Mouse (Mus musculus) thymus, postnatal 10 days (tissue): ENCODE measurements around the gene Nt5dc3.
A peak's percentile ranks its signal among the peaks of the same experiment; 100 is the strongest.

ENCODE experiments used
- DNase-seq, 2 experiments: peaks; one replicate each; pipeline ENCODE4 v3.0.0; 2021; ENCODE audit warnings: low spot score in 2 of 2

Gene Nt5dc3

GRCm38 (mm10) chr10:86778398-86779116 is at the start of gene Nt5dc3:
Gene Nt5dc3 (plus strand): TSS chr10:86779005.
- DNase-seq, result peak; percentile 90 to 94

- peak; percentile 70 to 91 for DNase-seq
Measured at GRCm38 (mm10) chr10:86730823-86731499, 47.8 kb upstream of the Nt5dc3 start.

GRCm38 (mm10) chr10:86731500-86731863 is 47.3 kb upstream of the Nt5dc3 start:
- no peak for DNase-seq

- no peak for DNase-seq
Measured at GRCm38 (mm10) chr10:86735036-86735435, 43.8 kb upstream of the Nt5dc3 start.

GRCm38 (mm10) chr10:86742918-86743317 is 35.9 kb upstream of the Nt5dc3 start:
- DNase-seq, result no peak

GRCm38 (mm10) chr10:86744306-86744705 is 34.5 kb upstream of the Nt5dc3 start:
- DNase-seq, result no peak

GRCm38 (mm10) chr10:86755816-86756502 is 22.8 kb upstream of the Nt5dc3 start:
- DNase-seq, result no peak

GRCm38 (mm10) chr10:86757724-86758123 is 21.1 kb upstream of the Nt5dc3 start:
- no peak for DNase-seq

GRCm38 (mm10) chr10:86758211-86758610 is 20.6 kb upstream of the Nt5dc3 start:
- DNase-seq, result no peak

- DNase-seq, result no peak
Measured at GRCm38 (mm10) chr10:86761236-86761635, 17.6 kb upstream of the Nt5dc3 start.

GRCm38 (mm10) chr10:86761722-86762383 is 17.0 kb upstream of the Nt5dc3 start:
- no peak for DNase-seq

GRCm38 (mm10) chr10:86762384-86762730 is 16.4 kb upstream of the Nt5dc3 start:
- no peak for DNase-seq

- no peak for DNase-seq
Measured at GRCm38 (mm10) chr10:86763672-86764071, 15.1 kb upstream of the Nt5dc3 start, which contains the start of gene Gm49358. Gene Gm49358 (plus strand): TSS chr10:86763972.

GRCm38 (mm10) chr10:86765344-86765966 is 13.3 kb upstream of the Nt5dc3 start:
- no peak for DNase-seq

- no peak for DNase-seq
Measured at GRCm38 (mm10) chr10:86769216-86769615, 9.6 kb upstream of the Nt5dc3 start.

GRCm38 (mm10) chr10:86769797-86770196 is 9.0 kb upstream of the Nt5dc3 start:
- DNase-seq, result no peak

- DNase-seq, result no peak
Measured at GRCm38 (mm10) chr10:86771701-86772100, 7.1 kb upstream of the Nt5dc3 start.

GRCm38 (mm10) chr10:86772231-86772631 is 6.6 kb upstream of the Nt5dc3 start:
- DNase-seq, result no peak

- no peak for DNase-seq
Measured at GRCm38 (mm10) chr10:86773360-86773759, 5.4 kb upstream of the Nt5dc3 start.

- no peak for DNase-seq
Measured at GRCm38 (mm10) chr10:86776281-86776680, 2.5 kb upstream of the Nt5dc3 start.

- peak in 1 of 2 experiments; percentile 12 for DNase-seq
Measured at GRCm38 (mm10) chr10:86777614-86778319, 1.0 kb upstream of the Nt5dc3 start.
